Mouse (Mus musculus) kidney, adult 9 months (tissue): ENCODE measurements around the gene Kremen2.
"Not testable (repeated sequence)": the region's sequence is repeated elsewhere in the genome, so short reads cannot be mapped to it uniquely, and the experiment has no call there.

ENCODE experiments used
- DNase-seq: peaks from one replicate; pipeline ENCODE4 v3.0.0; 2022

Gene Kremen2

GRCm38 (mm10) chr17:23745301-23746251 is at the start of gene Kremen2:
Gene Kremen2 (minus strand): TSS chr17:23745833.
- no peak for DNase-seq

- DNase-seq: no peak
These were observed 49.7 kb upstream of the Kremen2 start for GRCm38 (mm10) chr17:23795323-23795722.

GRCm38 (mm10) chr17:23791079-23791357 is 45.4 kb upstream of the Kremen2 start:
- no peak for DNase-seq

GRCm38 (mm10) chr17:23790269-23791078 is 44.8 kb upstream of the Kremen2 start, which contains the start of gene Srrm2:
Gene Srrm2 (plus strand): TSS chr17:23790532.
- peak; percentile 44 for DNase-seq

- DNase-seq: no peak
These were observed 44.2 kb upstream of the Kremen2 start for GRCm38 (mm10) chr17:23789749-23790268.

- no peak for DNase-seq
These were observed 43.3 kb upstream of the Kremen2 start for GRCm38 (mm10) chr17:23788973-23789372.

- DNase-seq: no peak
These were observed 40.9 kb upstream of the Kremen2 start for GRCm38 (mm10) chr17:23786510-23786931.

- DNase-seq: peak; percentile 88
These were observed 40.2 kb upstream of the Kremen2 start, which contains the start of gene Flywch2 for GRCm38 (mm10) chr17:23785561-23786471. Gene Flywch2 (minus strand): TSS chr17:23786081.

- DNase-seq: no peak
These were observed 37.7 kb upstream of the Kremen2 start for GRCm38 (mm10) chr17:23783352-23783751.

- no peak for DNase-seq
These were observed 32.8 kb upstream of the Kremen2 start for GRCm38 (mm10) chr17:23778447-23778846.

GRCm38 (mm10) chr17:23777141-23777540 is 31.5 kb upstream of the Kremen2 start:
- no peak for DNase-seq

GRCm38 (mm10) chr17:23776216-23776615 is 30.6 kb upstream of the Kremen2 start:
- DNase-seq: no peak

- peak; percentile 89 for DNase-seq
These were observed 28.5 kb upstream of the Kremen2 start for GRCm38 (mm10) chr17:23774090-23774489.

- no peak for DNase-seq
These were observed 28.0 kb upstream of the Kremen2 start for GRCm38 (mm10) chr17:23773676-23774075.

GRCm38 (mm10) chr17:23772219-23772556 is 26.6 kb upstream of the Kremen2 start:
- DNase-seq: not testable (repeated sequence)

- DNase-seq: peak; percentile 100
These were observed 25.9 kb upstream of the Kremen2 start, which contains the start of gene Flywch1 for GRCm38 (mm10) chr17:23771284-23772218. Gene Flywch1 (minus strand): TSS chr17:23771602.

- no peak for DNase-seq
These were observed 25.3 kb upstream of the Kremen2 start for GRCm38 (mm10) chr17:23770896-23771283.

- no peak for DNase-seq
These were observed 24.9 kb upstream of the Kremen2 start for GRCm38 (mm10) chr17:23770493-23770892.

- no peak for DNase-seq
These were observed 17.3 kb upstream of the Kremen2 start for GRCm38 (mm10) chr17:23762976-23763375.

- DNase-seq: no peak
These were observed 15.5 kb upstream of the Kremen2 start for GRCm38 (mm10) chr17:23761155-23761554.

GRCm38 (mm10) chr17:23760231-23760630 is 14.6 kb upstream of the Kremen2 start:
- DNase-seq: no peak
